Mouse (Mus musculus) neural tube, embryonic 13.5 days (tissue): ENCODE measurements around the gene Fstl4. TPM values are rescaled to one million over a fixed set of nuclear protein-coding genes. Genes with fewer than 3 reads are reported as not detected.
"Not testable (repeated sequence)": the region's sequence is repeated elsewhere in the genome, so short reads cannot be mapped to it uniquely, and the experiment has no call there.

Source experiments
- ATAC-seq: fragments of 200-750 bp; cut with Nextera tagmentation; 2 replicates; pipeline ENCODE4 v1.8.0; 2017; ENCODE audit warnings: low read depth, mild to moderate bottlenecking, moderate TSS enrichment, moderate library complexity
- H3K27ac ChIP-seq: fragments of 300-500 bp; sonication (generic); replicated peaks from 2 replicates; pipeline ENCODE4 v1.5.1; 2015; ENCODE audit warnings: moderate library complexity, mild to moderate bottlenecking, inconsistent platforms
- H3K27me3 ChIP-seq: fragments of 300-500 bp; sonication (generic); 2 replicates; pipeline ENCODE4 v1.6.1; 2015; ENCODE audit warnings: mild to moderate bottlenecking, inconsistent platforms
- H3K36me3 ChIP-seq: fragments of 300-500 bp; sonication (generic); 2 replicates; pipeline ENCODE4 v1.6.1; 2015; ENCODE audit warnings: mild to moderate bottlenecking, inconsistent platforms
- H3K4me1 ChIP-seq: fragments of 300-500 bp; sonication (generic); replicated peaks from 2 replicates; pipeline ENCODE4 v1.6.1; 2015; ENCODE audit warnings: inconsistent platforms
- H3K4me2 ChIP-seq: fragments of 300-500 bp; sonication (generic); 2 replicates; pipeline ENCODE4 v1.6.1; 2015; ENCODE audit warnings: inconsistent platforms, mild to moderate bottlenecking, moderate library complexity
- H3K4me3 ChIP-seq: fragments of 300-500 bp; sonication (generic); 2 replicates; pipeline ENCODE4 v1.5.1; 2015; ENCODE audit warnings: mild to moderate bottlenecking, inconsistent platforms
- H3K9ac ChIP-seq: fragments of 300-500 bp; sonication (generic); 2 replicates; pipeline ENCODE4 v1.6.1; 2015; ENCODE audit warnings: moderate library complexity, mild to moderate bottlenecking, inconsistent platforms
- H3K9me3 ChIP-seq: fragments of 300-500 bp; sonication (generic); 2 replicates; pipeline ENCODE4 v1.6.1; 2016; ENCODE audit warnings: inconsistent platforms
- WGBS: fragments of 180-500 bp; shearing (Covaris S2); methylation state at CpG from one replicate; pipeline ENCODE4 v1.1.7; 2015; 5-methylcytosine and 5-hydroxymethylcytosine counted together
- polyA plus RNA-seq: library from polyadenylated mRNA; unstranded; fragments of >200 nt; fragmentation: Nextera tagmentation; extraction: Ambion mirVana; gene quantifications from 2 replicates; pipeline ENCODE4 v1.2.1, GENCODE M21; 2015

Fstl4 gene
- polyA plus RNA-seq, 1 experiment from 2014 or later: 11.6 TPM

DNA sequence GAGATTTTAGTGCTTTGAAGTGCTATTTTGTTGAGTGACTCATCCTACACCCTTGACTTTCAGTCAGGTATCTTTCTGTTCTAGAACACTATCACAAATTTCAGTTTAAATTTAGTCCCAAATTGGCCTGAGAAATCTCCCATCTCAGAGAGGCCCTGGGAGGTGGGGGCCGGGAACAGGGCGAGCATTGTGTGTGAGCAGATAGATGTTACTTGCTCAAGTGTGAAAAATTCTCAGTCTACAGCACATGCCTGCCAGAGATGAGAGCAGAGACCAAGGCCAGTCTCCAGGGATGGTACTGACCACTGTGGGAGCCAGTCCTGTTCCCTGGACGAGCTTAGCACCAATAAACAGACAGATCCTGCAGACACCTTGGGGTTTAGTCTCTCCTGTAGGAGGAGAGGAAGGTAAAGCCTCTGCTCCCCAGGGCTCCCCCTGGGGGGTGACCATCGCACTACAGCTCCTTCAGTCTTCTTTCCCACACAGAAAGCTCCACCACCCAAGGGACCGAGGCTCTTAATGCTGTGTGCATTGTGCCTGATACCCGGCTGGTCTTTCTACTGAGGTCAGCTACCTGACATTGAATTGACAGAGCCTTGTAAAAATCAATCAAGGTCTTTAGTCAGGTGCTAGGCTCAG, 393.3 kb downstream of the Fstl4 start:
- no peak overlapping the region for H3K4me2 ChIP-seq
- no peaks in the 10 kb centered on the region for H3K4me1 ChIP-seq
- WGBS: 80% methylated on average over 6 of the region's 6 CpGs
- no peaks in the 10 kb centered on the region for H3K36me3 ChIP-seq
- H3K9ac ChIP-seq: no peak overlapping the region
- no peak overlapping the region for H3K4me3 ChIP-seq
- H3K9me3 ChIP-seq: no peaks in the 10 kb centered on the region
- no peak overlapping the region for H3K27ac ChIP-seq
- no peak for ATAC-seq
- no peaks in the 10 kb centered on the region for H3K27me3 ChIP-seq

DNA sequence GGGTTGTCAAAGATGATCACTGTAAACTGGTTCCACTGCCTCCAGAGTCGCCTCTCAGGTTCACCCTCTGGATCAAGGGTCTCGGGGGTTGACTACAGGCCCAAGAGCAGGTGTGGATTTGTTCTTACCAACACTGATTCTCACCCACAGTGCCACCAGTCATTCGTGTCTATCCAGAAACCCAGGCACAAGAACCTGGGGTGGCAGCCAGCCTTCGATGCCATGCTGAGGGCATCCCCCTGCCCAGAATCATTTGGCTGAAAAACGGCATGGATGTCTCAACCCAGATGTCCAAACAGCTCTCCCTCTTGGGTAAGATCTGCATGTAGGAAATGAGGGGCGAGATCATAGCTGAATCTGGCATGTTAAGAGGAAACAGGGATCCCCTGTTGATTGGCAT, 398.0 kb downstream of the Fstl4 start:
- Histone ChIP-seq H3K4me3 (no peak overlapping the region), H3K27me3 (no peaks in the 10 kb centered on the region), H3K4me2 (no peak overlapping the region), H3K36me3 (no peaks in the 10 kb centered on the region), H3K4me1 (no peaks in the 10 kb centered on the region), H3K27ac (no peak overlapping the region), H3K9ac (no peak overlapping the region), H3K9me3 (no peaks in the 10 kb centered on the region)
- WGBS: 83% methylated on average over 6 of the region's 6 CpGs
- no peak for ATAC-seq

DNA sequence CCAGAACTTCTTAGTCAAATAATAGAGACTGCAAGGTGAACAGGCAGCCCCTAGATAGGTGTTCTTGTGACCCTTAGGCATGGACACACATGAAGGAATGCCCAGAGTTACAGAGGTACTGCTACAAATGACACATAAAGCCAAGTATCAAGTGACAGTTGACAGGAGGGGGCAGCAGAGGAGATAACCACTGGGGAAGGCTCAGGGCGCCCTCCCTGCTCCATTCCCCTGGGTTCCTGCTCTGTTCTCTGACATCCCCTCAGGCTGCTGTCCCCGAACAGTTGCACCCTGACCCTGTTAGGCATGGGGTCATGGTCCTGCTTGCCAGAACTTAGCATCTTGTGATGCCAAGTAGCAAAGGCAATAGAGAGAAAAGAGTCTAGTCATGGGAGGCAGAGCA, 402.0 kb downstream of the Fstl4 start:
- 67% methylated on average over 2 of the region's 2 CpGs for WGBS
- Histone ChIP-seq H3K27me3 (no peaks in the 10 kb centered on the region), H3K9me3 (no peaks in the 10 kb centered on the region), H3K36me3 (no peaks in the 10 kb centered on the region), H3K27ac (no peak overlapping the region), H3K4me1 (no peaks in the 10 kb centered on the region), H3K4me3 (no peak overlapping the region), H3K4me2 (no peak overlapping the region), H3K9ac (no peak overlapping the region)
- ATAC-seq: no peak

DNA sequence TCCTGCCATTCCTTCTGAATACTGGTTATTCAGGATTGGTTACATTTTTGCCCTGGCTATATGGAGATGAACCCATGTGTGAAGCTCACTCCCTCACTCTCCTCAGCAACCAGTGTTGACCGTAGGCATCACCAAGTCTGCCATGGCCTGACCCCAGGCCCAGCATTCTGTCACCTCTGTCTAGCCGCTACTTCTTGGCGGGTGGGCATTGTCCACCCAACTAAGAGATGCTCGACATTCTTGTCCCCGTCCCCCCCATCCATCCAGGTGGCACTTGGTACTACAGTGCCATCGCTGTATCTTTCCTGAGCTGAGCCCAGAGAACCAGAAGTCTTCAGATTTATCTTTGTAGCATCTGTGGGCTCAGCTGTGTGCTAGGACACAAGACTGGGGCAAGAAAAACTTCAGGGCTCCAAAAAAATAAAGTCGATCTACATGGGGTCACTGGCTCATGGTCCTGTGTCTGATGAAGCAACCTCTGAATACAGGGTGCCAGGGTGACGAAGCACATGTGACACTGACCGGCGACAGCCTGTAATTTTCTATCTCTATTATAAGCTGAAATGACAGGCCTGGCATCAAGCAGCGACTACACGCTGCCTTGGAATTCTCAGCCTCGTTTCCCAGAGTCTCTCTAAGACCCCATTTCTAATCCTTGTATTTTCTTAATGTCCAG, 417.9 kb downstream of the Fstl4 start:
- Histone ChIP-seq H3K9ac (no peak overlapping the region), H3K27ac (no peak overlapping the region), H3K27me3 (no peaks in the 10 kb centered on the region), H3K9me3 (no peaks in the 10 kb centered on the region), H3K36me3 (no peaks in the 10 kb centered on the region), H3K4me2 (no peak overlapping the region), H3K4me1 (peaks cover 12% of the 10 kb centered on the region), H3K4me3 (no peak overlapping the region)
- ATAC-seq: no peak
- 81% methylated on average over 13 of the region's 13 CpGs for WGBS

DNA sequence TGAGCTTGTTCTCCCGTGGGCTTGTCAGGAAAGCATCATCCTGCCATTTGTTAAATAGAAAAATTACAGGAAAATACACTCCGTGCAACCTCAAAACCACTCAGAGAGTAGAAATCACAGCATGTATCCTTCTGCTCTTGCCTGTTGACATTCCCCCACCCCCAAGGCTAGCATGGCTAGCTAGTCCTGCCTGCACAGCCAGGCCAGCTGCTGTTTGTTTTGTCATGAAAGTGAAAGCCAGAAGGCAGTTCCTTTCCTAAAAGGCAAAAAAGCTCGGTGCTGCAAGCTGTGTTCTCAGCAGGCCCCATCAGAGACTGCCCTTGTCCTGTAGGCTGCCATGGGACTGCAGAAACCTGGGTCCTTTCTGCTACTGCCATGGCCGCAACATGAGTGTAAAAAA, 418.4 kb downstream of the Fstl4 start:
- ATAC-seq: no peak
- no peaks in the 10 kb centered on the region for H3K27me3 ChIP-seq
- H3K9ac ChIP-seq: no peak overlapping the region
- H3K4me3 ChIP-seq: no peak overlapping the region
- no peaks in the 10 kb centered on the region for H3K9me3 ChIP-seq
- no peak overlapping the region; the same call in 1 of the 2 replicates for H3K27ac ChIP-seq
- 48% methylated on average over 4 of the region's 4 CpGs for WGBS
- H3K4me2 ChIP-seq: no peak overlapping the region
- peaks cover 17% of the 10 kb centered on the region for H3K4me1 ChIP-seq
- H3K36me3 ChIP-seq: no peaks in the 10 kb centered on the region

DNA sequence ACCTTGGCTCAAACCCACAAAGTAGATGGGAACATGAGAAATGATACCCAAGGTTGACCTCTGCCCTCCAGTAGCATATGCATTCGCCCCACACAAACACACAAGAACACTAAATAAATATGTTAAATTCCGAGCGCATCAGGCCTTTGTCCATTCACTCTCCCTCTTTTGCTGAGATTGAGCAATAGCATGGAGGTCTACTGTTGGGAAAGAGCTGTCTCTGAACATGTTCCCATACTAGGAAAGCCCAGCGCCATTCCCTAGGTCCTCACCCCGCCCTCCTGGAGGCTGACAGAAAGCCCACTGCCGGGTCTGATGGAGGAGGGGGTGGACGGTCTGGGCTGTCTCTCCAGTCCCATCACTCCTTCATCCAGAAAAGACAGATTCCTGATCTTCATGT, 419.6 kb downstream of the Fstl4 start:
- Histone ChIP-seq H3K9ac (no peak overlapping the region), H3K27ac (no peak overlapping the region), H3K36me3 (no peaks in the 10 kb centered on the region), H3K9me3 (no peaks in the 10 kb centered on the region), H3K4me3 (no peak overlapping the region), H3K4me1 (peaks cover 18% of the 10 kb centered on the region), H3K4me2 (no peak overlapping the region), H3K27me3 (no peaks in the 10 kb centered on the region)
- 84% methylated on average over 7 of the region's 7 CpGs for WGBS
- ATAC-seq: no peak

DNA sequence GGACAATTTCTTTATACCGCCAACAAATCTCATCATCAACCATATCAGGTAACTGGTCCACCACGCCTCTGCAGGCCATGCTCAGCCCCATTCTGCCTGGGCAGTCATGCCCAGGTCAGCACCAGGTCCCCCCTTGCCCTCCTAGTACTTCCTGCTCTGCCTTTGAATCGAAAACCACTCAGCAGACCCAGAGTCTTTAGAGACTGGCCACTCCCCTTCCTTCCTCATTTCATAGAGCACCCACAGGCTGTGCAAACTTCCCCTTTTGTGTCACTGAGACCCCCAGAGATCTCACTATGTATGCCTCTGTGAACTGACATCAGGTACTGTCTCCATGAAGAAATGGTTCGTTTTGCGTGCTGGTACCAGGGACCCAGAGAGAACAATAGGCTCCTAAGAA, 420.3 kb downstream of the Fstl4 start:
- Histone ChIP-seq H3K36me3 (no peaks in the 10 kb centered on the region), H3K27ac (no peak overlapping the region), H3K9ac (no peak overlapping the region), H3K4me1 (peaks cover 18% of the 10 kb centered on the region), H3K4me2 (no peak overlapping the region), H3K4me3 (no peak overlapping the region), H3K9me3 (no peaks in the 10 kb centered on the region), H3K27me3 (no peaks in the 10 kb centered on the region)
- no peak for ATAC-seq
- WGBS: 79% methylated on average over 5 of the region's 5 CpGs

DNA sequence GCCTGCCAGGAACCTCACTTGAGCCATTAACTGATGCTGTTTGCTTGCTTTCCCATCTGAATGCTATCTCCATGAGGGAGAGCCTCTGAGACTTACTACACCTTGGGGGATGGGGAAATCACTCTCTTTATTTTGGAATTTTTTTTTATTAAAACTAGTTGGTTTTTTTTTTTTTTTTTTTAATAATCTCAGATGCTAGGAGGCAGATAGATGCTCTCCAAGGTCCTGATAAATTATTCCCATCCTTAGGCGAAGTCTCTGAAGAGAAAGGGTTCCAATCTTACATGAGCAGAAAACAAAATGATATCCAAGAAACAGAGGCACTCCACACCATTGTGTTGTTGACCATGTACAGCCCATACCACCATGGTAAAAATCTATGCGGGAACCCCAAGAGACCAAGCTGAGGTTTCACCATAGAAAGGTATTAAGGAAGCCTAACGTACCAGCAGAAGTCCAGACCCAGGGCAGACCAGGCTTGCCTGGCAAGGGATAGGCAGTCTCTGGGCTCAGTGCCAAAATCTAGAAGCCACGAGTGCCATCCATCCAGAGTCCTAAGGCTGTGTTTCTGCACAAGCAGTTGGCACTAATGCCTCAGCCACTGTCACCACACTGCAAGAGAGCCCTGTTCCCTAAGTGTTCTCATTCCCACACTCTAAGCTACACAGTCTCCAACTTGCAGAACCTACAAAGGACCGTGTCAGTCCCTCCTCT, 423.1 kb downstream of the Fstl4 start:
- no peaks in the 10 kb centered on the region for H3K27me3 ChIP-seq
- H3K4me1 ChIP-seq: peaks cover 18% of the 10 kb centered on the region
- no peak overlapping the region for H3K27ac ChIP-seq
- ATAC-seq: no peak
- no peak overlapping the region for H3K9ac ChIP-seq
- 66% methylated on average over 5 of the region's 5 CpGs for WGBS
- H3K9me3 ChIP-seq: no peaks in the 10 kb centered on the region
- H3K36me3 ChIP-seq: no peaks in the 10 kb centered on the region
- no peak overlapping the region for H3K4me3 ChIP-seq
- H3K4me2 ChIP-seq: no peak overlapping the region

DNA sequence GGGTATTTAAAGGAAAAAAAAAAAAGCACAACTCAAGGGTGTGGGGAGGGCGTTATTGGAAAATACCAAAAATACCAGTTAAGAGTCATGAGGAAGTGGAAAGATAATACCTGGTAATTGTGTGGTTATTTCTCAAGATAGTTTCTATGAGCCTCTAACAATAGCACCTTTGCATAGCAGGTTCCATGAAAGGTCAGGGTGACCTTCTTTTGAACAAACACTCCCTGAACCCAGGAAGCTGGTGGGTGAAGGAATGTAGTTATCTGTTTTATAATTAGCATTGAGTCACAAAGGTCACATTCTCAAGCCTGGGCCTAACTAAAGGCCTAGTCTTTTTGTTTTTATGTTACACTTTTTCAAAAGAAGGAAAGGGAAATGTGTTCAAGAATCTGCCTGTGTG, 432.1 kb downstream of the Fstl4 start:
- not testable (repeated sequence) for H3K27me3 ChIP-seq, H3K4me2 ChIP-seq, H3K27ac ChIP-seq, H3K9me3 ChIP-seq, H3K36me3 ChIP-seq, H3K4me1 ChIP-seq, ATAC-seq, H3K4me3 ChIP-seq, H3K9ac ChIP-seq
- WGBS: 92% methylated on average over 1 of the region's 1 CpGs

DNA sequence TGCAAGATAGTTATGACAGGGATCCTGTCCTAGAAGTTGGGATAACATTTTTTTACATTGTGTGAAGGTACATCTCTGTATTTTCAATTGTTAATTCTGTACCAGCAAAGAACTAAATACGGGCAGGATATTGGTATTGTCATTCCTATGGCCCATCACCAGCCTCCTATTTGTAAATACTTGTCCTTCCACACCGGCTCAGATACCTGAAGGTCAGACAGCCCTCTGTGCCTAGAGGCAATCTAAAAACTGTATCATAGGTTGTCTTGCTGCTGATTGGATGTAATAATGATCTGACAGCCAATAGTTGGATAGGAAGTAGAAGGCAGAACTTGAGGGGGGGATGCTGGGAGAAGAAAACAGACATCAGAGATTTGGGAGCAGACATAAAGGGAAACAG, 432.7 kb downstream of the Fstl4 start:
- H3K4me1 ChIP-seq: no peaks in the 10 kb centered on the region
- no peaks in the 10 kb centered on the region for H3K9me3 ChIP-seq
- no peak overlapping the region for H3K27ac ChIP-seq
- H3K36me3 ChIP-seq: no peaks in the 10 kb centered on the region
- no peak overlapping the region for H3K9ac ChIP-seq
- no peak overlapping the region for H3K4me2 ChIP-seq
- H3K27me3 ChIP-seq: no peaks in the 10 kb centered on the region
- WGBS: 92% methylated on average over 2 of the region's 2 CpGs
- H3K4me3 ChIP-seq: no peak overlapping the region
- ATAC-seq: no peak

DNA sequence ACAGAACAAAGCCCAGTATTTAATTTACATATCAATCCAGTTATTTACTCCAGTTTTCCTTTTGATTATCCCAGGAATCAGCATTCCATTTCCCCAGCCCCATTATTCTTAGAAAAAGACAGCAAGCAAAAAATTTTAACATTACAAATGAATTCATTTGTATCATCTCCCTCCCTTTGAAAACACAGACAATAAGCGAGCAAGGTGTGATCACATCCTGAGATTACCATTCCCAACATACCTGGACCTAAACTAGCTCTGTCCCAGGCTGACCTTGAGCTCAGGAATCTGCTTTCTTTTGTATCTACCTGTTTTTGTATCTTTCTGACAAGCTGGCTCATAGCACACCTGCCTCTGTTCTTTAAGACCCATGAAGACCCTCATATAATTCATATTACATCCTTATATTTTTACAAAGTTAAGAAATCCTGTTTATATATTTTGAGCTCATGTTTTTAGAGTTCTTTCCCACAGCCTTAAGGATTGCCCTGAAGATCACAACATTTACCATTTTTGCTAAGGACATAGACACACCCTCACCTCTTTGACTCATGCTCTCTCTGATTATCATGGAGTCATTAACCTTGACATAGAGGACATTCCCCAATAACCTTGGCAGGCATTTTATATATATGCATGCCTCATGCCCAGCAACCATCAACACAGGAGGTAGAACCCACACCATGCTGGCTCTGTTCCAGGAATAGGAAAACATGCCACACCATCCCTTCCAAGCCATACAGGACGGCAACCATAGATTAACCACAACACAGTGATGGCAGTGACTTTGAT, 438.2 kb downstream of the Fstl4 start:
- no peaks in the 10 kb centered on the region for H3K27me3 ChIP-seq
- no peaks in the 10 kb centered on the region for H3K4me1 ChIP-seq
- 0 out of 2 replicates have a peak, but pooled peaks cover 4% of the 10 kb centered on the region for H3K9me3 ChIP-seq
- no peak overlapping the region for H3K4me3 ChIP-seq
- no peak overlapping the region for H3K4me2 ChIP-seq
- 87% methylated on average over 2 of the region's 2 CpGs for WGBS
- no peaks in the 10 kb centered on the region for H3K36me3 ChIP-seq
- H3K27ac ChIP-seq: no peak overlapping the region
- H3K9ac ChIP-seq: no peak overlapping the region
- no peak for ATAC-seq

DNA sequence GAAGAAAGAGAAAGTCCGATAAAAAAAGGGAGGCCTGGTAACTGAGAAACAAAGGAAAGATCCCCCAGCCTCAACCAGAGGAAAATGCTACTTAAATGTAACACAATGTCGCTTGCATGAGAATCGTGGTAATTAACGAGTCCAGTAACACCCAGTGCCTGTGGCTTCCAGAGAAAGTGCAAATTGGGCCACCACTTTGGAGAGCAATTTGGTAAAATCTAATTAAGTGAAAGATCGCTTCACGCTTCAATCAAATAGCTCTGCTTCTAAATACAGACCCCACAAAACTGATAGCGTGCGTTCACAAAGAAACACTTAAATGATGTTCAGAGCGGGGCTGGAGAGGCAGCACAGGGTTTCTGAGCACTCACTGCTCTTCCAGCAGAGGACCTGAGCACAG, 446.4 kb downstream of the Fstl4 start:
- H3K36me3 ChIP-seq: no peaks in the 10 kb centered on the region
- ATAC-seq: no peak
- H3K4me2 ChIP-seq: no peak overlapping the region
- H3K27me3 ChIP-seq: no peaks in the 10 kb centered on the region
- H3K9ac ChIP-seq: no peak overlapping the region
- no peaks in the 10 kb centered on the region for H3K4me1 ChIP-seq
- WGBS: 69% methylated on average over 9 of the region's 9 CpGs
- H3K9me3 ChIP-seq: no peaks in the 10 kb centered on the region
- H3K4me3 ChIP-seq: no peak overlapping the region
- H3K27ac ChIP-seq: no peak overlapping the region
